In the genomic region with DNA sequence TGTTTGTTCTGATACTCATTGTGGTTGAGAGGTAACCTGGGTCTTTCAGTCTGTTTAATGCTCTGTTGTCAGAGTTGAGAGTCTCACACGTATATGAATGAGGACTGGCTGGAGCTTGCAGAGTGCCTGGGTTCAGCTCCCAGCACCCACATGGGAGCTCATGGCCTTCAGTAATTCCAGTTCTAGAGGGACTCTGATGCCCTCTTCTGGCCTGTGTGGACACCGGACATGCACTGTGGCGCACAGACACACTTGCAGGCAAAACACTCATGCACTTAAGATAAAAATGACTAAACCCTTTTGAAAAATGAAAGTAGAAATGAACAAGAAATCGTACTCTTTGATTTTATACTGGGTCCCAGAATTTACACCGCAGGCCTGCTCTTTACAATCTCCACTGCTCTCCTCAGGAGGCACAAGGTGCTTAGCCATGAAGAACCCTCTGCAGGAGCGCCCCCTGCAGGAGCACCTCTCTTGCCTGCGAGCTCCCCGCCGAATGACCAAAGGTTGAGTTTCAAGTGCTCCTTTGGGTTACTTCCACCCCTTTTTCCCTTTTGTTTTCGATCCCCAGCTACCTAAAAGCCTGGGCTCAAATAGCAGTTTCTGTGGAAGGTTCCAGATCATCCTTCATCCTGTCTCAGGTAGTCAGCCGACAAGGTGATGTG, we compare ENCODE assay signal across 10 mouse cellular contexts.
DNase-seq lines count a peak whose midpoint lies in the region; ATAC-seq and TF ChIP-seq lines count a peak whose summit lies in the region.
"Had no signal": no experiment of that assay in that cellular context is flagged by ENCODE, and none has a peak within 500 bp of the region (broad histone marks: within the 10 kb centered on the region; RNA-seq: fewer than 3 reads in every experiment).

No protein-coding gene starts in this region.

- H3K4me2 ChIP-seq in forebrain, postnatal 0 days (ENCODE audit: low read depth), result no peak overlapping the region
- no peak overlapping the region for H3K4me2 ChIP-seq in forebrain, embryonic 16.5 days (ENCODE audit: low read length)
- no peak overlapping the region for H3K4me2 ChIP-seq in hindbrain, embryonic 15.5 days

- WGBS in forebrain, postnatal 0 days, result 91% methylated on average over 11 of the region's 11 CpGs
- 88% methylated on average over 11 of the region's 11 CpGs for WGBS in forebrain, embryonic 16.5 days
- WGBS in hindbrain, embryonic 15.5 days, result 92% methylated on average over 11 of the region's 11 CpGs

- no peaks in the 10 kb centered on the region for H3K27me3 ChIP-seq in forebrain, postnatal 0 days (ENCODE audit: insufficient read depth, low read length)
- no peaks in the 10 kb centered on the region for H3K27me3 ChIP-seq in forebrain, embryonic 16.5 days (replicated peaks; ENCODE audit: control insufficient read depth, insufficient read depth, low read length)
- H3K27me3 ChIP-seq in hindbrain, embryonic 15.5 days, result no peaks in the 10 kb centered on the region

- intact Hi-C loops in left cerebral cortex, adult 2 months (cut with DNase I), result loop anchor here (2.0 to 10.0 kb wide), 3 partner anchors 33 to 381 kb away; a partner anchor contains a TSS

- no peak for DNase-seq in forebrain, postnatal 0 days
- DNase-seq in left cerebral cortex, adult 2 months (ENCODE audit: extremely low spot score in 1 of 2, low spot score in 2 of 2), result no peak
- no peak for DNase-seq in left cerebral cortex, adult 11 months (ENCODE audit: low spot score)
- DNase-seq in A20 (ENCODE audit: low read depth, low spot score), result peak; percentile 21
- no peak for DNase-seq in B cell, adult 2 months
- no peak for DNase-seq in embryo, embryonic 10.5 days (ENCODE audit: low spot score)
- DNase-seq: cerebellum, adult 9-10 months had no signal

- TF ChIP-seq CTCF in forebrain, postnatal 0 days (IDR thresholded peaks at IDR 0.05; ENCODE audit: low read depth), result 0 out of 2 replicates have a peak, but pooled peaks have one; percentile 12
- TF ChIP-seq CTCF in left cerebral cortex, adult 2 months (IDR thresholded peaks at IDR 0.05), result peak; percentile 7; the same call in 1 of the 2 replicates

- no peaks in the 10 kb centered on the region for H3K4me1 ChIP-seq in forebrain, postnatal 0 days (ENCODE audit: insufficient read depth)
- peaks cover under 1% of the 10 kb centered on the region; the same call in 1 of the 2 replicates for H3K4me1 ChIP-seq in forebrain, embryonic 16.5 days (replicated peaks; ENCODE audit: control insufficient read depth, insufficient read depth, low read length)
- peaks cover 18% of the 10 kb centered on the region for H3K4me1 ChIP-seq in hindbrain, embryonic 15.5 days (replicated peaks)

- ATAC-seq in forebrain, postnatal 0 days, result no peak
- no peak for ATAC-seq in forebrain, embryonic 16.5 days
- ATAC-seq in hindbrain, embryonic 15.5 days (ENCODE audit: low FRiP score, low read depth), result no peak

- no peaks in the 10 kb centered on the region for H3K36me3 ChIP-seq in forebrain, postnatal 0 days (ENCODE audit: insufficient read depth)
- H3K36me3 ChIP-seq in forebrain, embryonic 16.5 days (ENCODE audit: control insufficient read depth, insufficient read depth), result no peaks in the 10 kb centered on the region
- no peaks in the 10 kb centered on the region for H3K36me3 ChIP-seq in hindbrain, embryonic 15.5 days

- H3K9ac ChIP-seq in forebrain, postnatal 0 days, result no peak overlapping the region
- no peak overlapping the region for H3K9ac ChIP-seq in forebrain, embryonic 16.5 days (replicated peaks; ENCODE audit: low read depth, low read length)
- H3K9ac ChIP-seq in hindbrain, embryonic 15.5 days, result no peak overlapping the region

- no peaks in the 10 kb centered on the region for H3K9me3 ChIP-seq in forebrain, postnatal 0 days (ENCODE audit: low read length)
- 0 out of 2 replicates have a peak, but pooled peaks cover 2% of the 10 kb centered on the region for H3K9me3 ChIP-seq in forebrain, embryonic 16.5 days (ENCODE audit: control insufficient read depth, low read length)
- H3K9me3 ChIP-seq in hindbrain, embryonic 15.5 days, result no peaks in the 10 kb centered on the region

- H3K27ac ChIP-seq in forebrain, postnatal 0 days (ENCODE audit: low read depth, low read length), result no peak overlapping the region
- no peak overlapping the region for H3K27ac ChIP-seq in forebrain, embryonic 16.5 days (ENCODE audit: low read length)
- H3K27ac ChIP-seq in left cerebral cortex, adult 2 months, result peak overlapping the region; percentile 62; the same call in 1 of the 2 replicates
- peak overlapping the region; percentile 25; the same call in 1 of the 2 replicates for H3K27ac ChIP-seq in hindbrain, embryonic 15.5 days (replicated peaks)

- no peak overlapping the region for H3K4me3 ChIP-seq in forebrain, postnatal 0 days (ENCODE audit: low read depth, low read length)
- H3K4me3 ChIP-seq in forebrain, embryonic 16.5 days (replicated peaks; ENCODE audit: low read length), result no peak overlapping the region
- no peak overlapping the region for H3K4me3 ChIP-seq in left cerebral cortex, adult 2 months
- no peak overlapping the region for H3K4me3 ChIP-seq in hindbrain, embryonic 15.5 days
- H3K4me3 ChIP-seq: erythroblast, embryonic 14.5 days had no signal

Comparison
In these comparisons a context has a peak if more than half of its experiments do, and no peak if none do; other contexts are left out.
1. H3K27ac ChIP-seq: peak in left cerebral cortex, adult 2 months (single experiment) and hindbrain, embryonic 15.5 days (single experiment); none in forebrain, postnatal 0 days (single experiment) and forebrain, embryonic 16.5 days (single experiment).